9 mouse cellular contexts compared by ENCODE assay signal in genomic region chr7:95489666-95490065, GRCm38 (mm10).
DNase-seq lines count a peak whose midpoint lies in the region; ATAC-seq and TF ChIP-seq lines count a peak whose summit lies in the region.
"Had no signal": no experiment of that assay in that cellular context is flagged by ENCODE, and none has a peak within 500 bp of the region (broad histone marks: within the 10 kb centered on the region; RNA-seq: fewer than 3 reads in every experiment).

No protein-coding gene starts in this region.

- WGBS in hindbrain, embryonic 14.5 days = 8% methylated on average over 4 of the region's 4 CpGs
- WGBS in midbrain, embryonic 15.5 days = 8% methylated on average over 4 of the region's 4 CpGs

- H3K4me3 ChIP-seq in hindbrain, embryonic 14.5 days (replicated peaks; ENCODE audit: low read length) = no peak overlapping the region
- H3K4me3 ChIP-seq in left cerebral cortex, adult 2 months = no peak overlapping the region
- H3K4me3 ChIP-seq in midbrain, embryonic 15.5 days = no peak overlapping the region

- no peak overlapping the region for H3K4me2 ChIP-seq in hindbrain, embryonic 14.5 days (replicated peaks)
- H3K4me2 ChIP-seq in midbrain, embryonic 15.5 days = no peak overlapping the region

- TF ChIP-seq CTCF in left cerebral cortex, adult 2 months (IDR thresholded peaks at IDR 0.05) = peak; percentile 80

- H3K9ac ChIP-seq in hindbrain, embryonic 14.5 days = no peak overlapping the region
- no peak overlapping the region for H3K9ac ChIP-seq in midbrain, embryonic 15.5 days

- H3K27ac ChIP-seq in hindbrain, embryonic 14.5 days = no peak overlapping the region
- H3K27ac ChIP-seq in left cerebral cortex, adult 2 months = no peak overlapping the region
- no peak overlapping the region for H3K27ac ChIP-seq in midbrain, embryonic 15.5 days

- no peaks in the 10 kb centered on the region for H3K27me3 ChIP-seq in hindbrain, embryonic 14.5 days (ENCODE audit: control insufficient read depth, insufficient read depth, low read length)
- no peaks in the 10 kb centered on the region for H3K27me3 ChIP-seq in midbrain, embryonic 15.5 days (replicated peaks)
- H3K27me3 ChIP-seq: CH12.LX had no signal

- H3K9me3 ChIP-seq in hindbrain, embryonic 14.5 days (ENCODE audit: control insufficient read depth, low read length) = no peaks in the 10 kb centered on the region
- no peaks in the 10 kb centered on the region for H3K9me3 ChIP-seq in midbrain, embryonic 15.5 days

- no peak for DNase-seq in frontal cortex, postnatal 10 days (ENCODE audit: low spot score in 2 of 2)
- peak; percentile 1 for DNase-seq in A20 (ENCODE audit: low read depth, low spot score)
- peak; percentile 78 to 80 for DNase-seq in cerebellum, postnatal 14 days
- DNase-seq in hindbrain, embryonic 14.5 days (ENCODE audit: low spot score) = peak; percentile 72
- peak; percentile 19 to 36 for DNase-seq in left cerebral cortex, adult 2 months (ENCODE audit: extremely low spot score in 1 of 2, low spot score in 2 of 2)
- DNase-seq in thymus, postnatal 25 days = no peak

- intact Hi-C loops in left cerebral cortex, adult 2 months (cut with DNase I) = loop anchor here (2.0 to 10.0 kb wide), 5 partner anchors 275 to 1425 kb away; no protein-coding TSS in a partner anchor

- H3K36me3 ChIP-seq in hindbrain, embryonic 14.5 days (replicated peaks; ENCODE audit: control insufficient read depth, insufficient read depth) = no peaks in the 10 kb centered on the region
- no peaks in the 10 kb centered on the region for H3K36me3 ChIP-seq in midbrain, embryonic 15.5 days (replicated peaks)

- H3K4me1 ChIP-seq in hindbrain, embryonic 14.5 days (replicated peaks; ENCODE audit: control insufficient read depth, insufficient read depth, low read length) = no peaks in the 10 kb centered on the region
- no peaks in the 10 kb centered on the region for H3K4me1 ChIP-seq in midbrain, embryonic 15.5 days

- peak; percentile 83 for ATAC-seq in frontal cortex, adult (ENCODE audit: low TSS enrichment)
- peak; percentile 48; the same call in 1 of the 2 replicates for ATAC-seq in hindbrain, embryonic 14.5 days (ENCODE audit: low FRiP score)
- ATAC-seq in midbrain, embryonic 15.5 days (replicated peaks) = peak; percentile 54; the same call in 1 of the 2 replicates

Comparison
In these comparisons a context has a peak if more than half of its experiments do, and no peak if none do; other contexts are left out.
1. DNase-seq: peak in A20 (single experiment), cerebellum, postnatal 14 days (2 of 2), hindbrain, embryonic 14.5 days (single experiment) and left cerebral cortex, adult 2 months (2 of 2); none in frontal cortex, postnatal 10 days (0 of 2) and thymus, postnatal 25 days (single experiment).
2. Peak in every context shown above with its lines, with median percentiles within 50 percentile points of each other: ATAC-seq.